Mouse (Mus musculus) hindbrain, embryonic 10.5 days (tissue): ENCODE measurements around the gene Srm. TPM values are rescaled to one million over a fixed set of nuclear protein-coding genes. Genes with fewer than 3 reads are reported as not detected.

Experiments
- polyA plus RNA-seq: library from polyadenylated mRNA; unstranded; fragments of >200 nt; fragmentation: Nextera tagmentation; extraction: Ambion mirVana; gene quantifications from 2 replicates; pipeline ENCODE4 v1.2.1, GENCODE M21; 2016

The Srm gene
- polyA plus RNA-seq, 1 experiment from 2014 or later: 190 TPM

Other genes starting within 250 kb of the Srm start
- gene Ubiad1, start 146.7 kb upstream of the Srm start, polyA plus RNA-seq: 25.0 and 25.8 TPM in 2 replicates
- 25.1 and 25.3 TPM in 2 replicates for gene Mtor, start 142.9 kb upstream of the Srm start, polyA plus RNA-seq
- 0.29 and 0.31 TPM in 2 replicates for gene Angptl7, start 91.0 kb upstream of the Srm start, polyA plus RNA-seq
- 92.9 and 97.4 TPM in 2 replicates for gene Exosc10, start 33.1 kb upstream of the Srm start, polyA plus RNA-seq
- 0.09 TPM in 1 of 2 replicates, not detected in the other for gene Masp2, start 11.1 kb downstream of the Srm start, polyA plus RNA-seq
- gene Tardbp, start 35.5 kb downstream of the Srm start, polyA plus RNA-seq: 302 and 421 TPM in 2 replicates
- gene Gm572, start 51.8 kb downstream of the Srm start, polyA plus RNA-seq: not detected in 2 replicates
- gene Casz1, start 212.9 kb downstream of the Srm start, polyA plus RNA-seq: 13.8 and 14.4 TPM in 2 replicates